Mouse (Mus musculus) kidney, embryonic 15.5 days (tissue): Measurements from ENCODE around the gene Sestd1. TPM values are rescaled to one million over a fixed set of nuclear protein-coding genes. Genes with fewer than 3 reads are reported as not detected.

Source experiments
- ATAC-seq: fragments of 200-750 bp; cut with Nextera tagmentation; replicated peaks from 2 replicates; pipeline ENCODE4 v1.8.0; 2017; ENCODE audit warnings: moderate TSS enrichment; ENCODE audit not compliant: low FRiP score
- H3K27ac ChIP-seq: fragments of 300-500 bp; sonication (generic); 2 replicates; pipeline ENCODE4 v1.5.1; 2015; ENCODE audit warnings: mild to moderate bottlenecking, inconsistent platforms
- H3K27me3 ChIP-seq: fragments of 300-500 bp; sonication (generic); 2 replicates; pipeline ENCODE4 v1.6.1; 2015; ENCODE audit warnings: inconsistent platforms
- H3K36me3 ChIP-seq: fragments of 300-500 bp; sonication (generic); 2 replicates; pipeline ENCODE4 v1.6.1; 2015; ENCODE audit warnings: inconsistent platforms
- H3K4me1 ChIP-seq: fragments of 300-500 bp; sonication (generic); 2 replicates; pipeline ENCODE4 v1.6.1; 2015; ENCODE audit warnings: inconsistent platforms
- H3K4me2 ChIP-seq: fragments of 300-500 bp; sonication (generic); 2 replicates; pipeline ENCODE4 v1.6.1; 2015; ENCODE audit warnings: moderate library complexity, mild to moderate bottlenecking, inconsistent platforms
- H3K4me3 ChIP-seq: fragments of 300-500 bp; sonication (generic); replicated peaks from 2 replicates; pipeline ENCODE4 v1.5.1; 2015; ENCODE audit warnings: mild to moderate bottlenecking, inconsistent platforms
- H3K9ac ChIP-seq: fragments of 300-500 bp; sonication (generic); 2 replicates; pipeline ENCODE4 v1.6.1; 2015; ENCODE audit warnings: mild to moderate bottlenecking, inconsistent platforms
- H3K9me3 ChIP-seq: fragments of 300-500 bp; sonication (generic); replicated peaks from 2 replicates; pipeline ENCODE4 v1.6.1; 2016; ENCODE audit warnings: inconsistent platforms
- WGBS: fragments of 180-500 bp; shearing (Covaris S2); methylation state at CpG from one replicate; pipeline ENCODE4 v1.1.7; 2015; ENCODE audit warnings: mixed read lengths; 5-methylcytosine and 5-hydroxymethylcytosine counted together
- polyA plus RNA-seq: library from polyadenylated mRNA; unstranded; fragments of >200 nt; fragmentation: Nextera tagmentation; extraction: Ambion mirVana; gene quantifications from 2 replicates; pipeline ENCODE4 v1.2.1, GENCODE M21; 2015

Gene Sestd1
- polyA plus RNA-seq, 1 experiment from 2014 or later, result 26.6 TPM

- H3K36me3 ChIP-seq, result peaks cover 36% of the 10 kb centered on the region
- H3K4me2 ChIP-seq, result no peak overlapping the region
- H3K9ac ChIP-seq, result no peak overlapping the region
- H3K27ac ChIP-seq, result no peak overlapping the region
- H3K27me3 ChIP-seq, result no peaks in the 10 kb centered on the region
- ATAC-seq, result no peak
- no peaks in the 10 kb centered on the region for H3K4me1 ChIP-seq
- H3K4me3 ChIP-seq, result no peak overlapping the region
- no peaks in the 10 kb centered on the region for H3K9me3 ChIP-seq
- 82% methylated on average over 5 of the region's 5 CpGs for WGBS
These were observed 79.3 kb downstream of the Sestd1 start for GRCm38 (mm10) chr2:77200958-77201614.

- no peak for ATAC-seq
- 96% methylated on average over 4 of the region's 4 CpGs for WGBS
These were observed 80.0 kb downstream of the Sestd1 start for GRCm38 (mm10) chr2:77200379-77200778.

GRCm38 (mm10) chr2:77198246-77198645 is 82.1 kb downstream of the Sestd1 start:
- H3K27ac ChIP-seq, result no peak overlapping the region
- H3K27me3 ChIP-seq, result no peaks in the 10 kb centered on the region
- peaks cover 49% of the 10 kb centered on the region for H3K36me3 ChIP-seq
- no peaks in the 10 kb centered on the region for H3K9me3 ChIP-seq
- WGBS, result 74% methylated on average over 5 of the region's 5 CpGs
- H3K9ac ChIP-seq, result no peak overlapping the region
- H3K4me1 ChIP-seq, result no peaks in the 10 kb centered on the region
- ATAC-seq, result no peak
- no peak overlapping the region for H3K4me2 ChIP-seq
- H3K4me3 ChIP-seq, result no peak overlapping the region

More at GRCm38 (mm10) chr2:77200379-77200778, 80.0 kb downstream of the Sestd1 start:
- Histone ChIP-seq H3K27me3 (no peaks in the 10 kb centered on the region), H3K4me1 (no peaks in the 10 kb centered on the region), H3K36me3 (peaks cover 36% of the 10 kb centered on the region), H3K9me3 (no peaks in the 10 kb centered on the region), H3K27ac (no peak overlapping the region), H3K9ac (no peak overlapping the region), H3K4me3 (no peak overlapping the region), H3K4me2 (no peak overlapping the region)

GRCm38 (mm10) chr2:77196819-77197218 is 83.6 kb downstream of the Sestd1 start:
- Histone ChIP-seq H3K27ac (no peak overlapping the region), H3K4me1 (no peaks in the 10 kb centered on the region), H3K36me3 (peaks cover 52% of the 10 kb centered on the region), H3K27me3 (no peaks in the 10 kb centered on the region), H3K4me2 (no peak overlapping the region), H3K4me3 (no peak overlapping the region), H3K9me3 (no peaks in the 10 kb centered on the region), H3K9ac (no peak overlapping the region)
- 82% methylated on average over 4 of the region's 4 CpGs for WGBS
- no peak for ATAC-seq

- Histone ChIP-seq H3K4me2 (no peak overlapping the region), H3K9me3 (no peaks in the 10 kb centered on the region), H3K4me3 (no peak overlapping the region), H3K27me3 (no peaks in the 10 kb centered on the region), H3K4me1 (no peaks in the 10 kb centered on the region), H3K27ac (no peak overlapping the region), H3K9ac (no peak overlapping the region), H3K36me3 (peaks cover 68% of the 10 kb centered on the region)
- no peak for ATAC-seq
- 88% methylated on average over 5 of the region's 5 CpGs for WGBS
These were observed 85.3 kb downstream of the Sestd1 start for GRCm38 (mm10) chr2:77195056-77195455.

- Histone ChIP-seq H3K4me1 (no peaks in the 10 kb centered on the region), H3K9me3 (no peaks in the 10 kb centered on the region), H3K4me3 (no peak overlapping the region), H3K9ac (no peak overlapping the region), H3K36me3 (peaks cover 79% of the 10 kb centered on the region), H3K27ac (no peak overlapping the region), H3K4me2 (no peak overlapping the region), H3K27me3 (no peaks in the 10 kb centered on the region)
- ATAC-seq, result no peak
- 91% methylated on average over 3 of the region's 3 CpGs for WGBS
These were observed 88.6 kb downstream of the Sestd1 start for GRCm38 (mm10) chr2:77191811-77192210.

GRCm38 (mm10) chr2:77190891-77191290 is 89.5 kb downstream of the Sestd1 start:
- H3K4me2 ChIP-seq, result no peak overlapping the region
- H3K36me3 ChIP-seq, result peaks cover 77% of the 10 kb centered on the region
- H3K9me3 ChIP-seq, result no peaks in the 10 kb centered on the region
- no peak for ATAC-seq
- no peak overlapping the region for H3K4me3 ChIP-seq
- WGBS, result 93% methylated on average over 7 of the region's 7 CpGs
- no peak overlapping the region for H3K9ac ChIP-seq
- no peaks in the 10 kb centered on the region for H3K4me1 ChIP-seq
- no peaks in the 10 kb centered on the region for H3K27me3 ChIP-seq
- no peak overlapping the region for H3K27ac ChIP-seq

GRCm38 (mm10) chr2:77190301-77190700 is 90.1 kb downstream of the Sestd1 start:
- Histone ChIP-seq H3K9me3 (no peaks in the 10 kb centered on the region), H3K9ac (no peak overlapping the region), H3K27ac (no peak overlapping the region), H3K4me1 (no peaks in the 10 kb centered on the region), H3K36me3 (peaks cover 75% of the 10 kb centered on the region), H3K27me3 (no peaks in the 10 kb centered on the region), H3K4me3 (no peak overlapping the region), H3K4me2 (no peak overlapping the region)
- 91% methylated on average over 3 of the region's 3 CpGs for WGBS
- no peak for ATAC-seq

- H3K36me3 ChIP-seq, result peaks cover 75% of the 10 kb centered on the region
These were observed 90.7 kb downstream of the Sestd1 start for GRCm38 (mm10) chr2:77189671-77190070.

GRCm38 (mm10) chr2:77187501-77187900 is 92.9 kb downstream of the Sestd1 start:
- H3K36me3 ChIP-seq, result peaks cover 71% of the 10 kb centered on the region
- H3K4me1 ChIP-seq, result no peaks in the 10 kb centered on the region
- 92% methylated on average over 3 of the region's 3 CpGs for WGBS
- H3K9ac ChIP-seq, result no peak overlapping the region
- no peaks in the 10 kb centered on the region for H3K9me3 ChIP-seq
- no peak overlapping the region for H3K4me3 ChIP-seq
- no peak overlapping the region for H3K4me2 ChIP-seq
- no peaks in the 10 kb centered on the region for H3K27me3 ChIP-seq
- ATAC-seq, result no peak
- H3K27ac ChIP-seq, result no peak overlapping the region

More at GRCm38 (mm10) chr2:77189671-77190070, 90.7 kb downstream of the Sestd1 start:
- Histone ChIP-seq H3K4me2 (no peak overlapping the region), H3K9me3 (no peaks in the 10 kb centered on the region), H3K9ac (no peak overlapping the region), H3K4me3 (no peak overlapping the region), H3K4me1 (no peaks in the 10 kb centered on the region), H3K27ac (no peak overlapping the region), H3K27me3 (no peaks in the 10 kb centered on the region)
- no peak for ATAC-seq
- 93% methylated on average over 7 of the region's 7 CpGs for WGBS

- WGBS, result 80% methylated on average over 8 of the region's 8 CpGs
- peaks cover 65% of the 10 kb centered on the region for H3K36me3 ChIP-seq
- H3K9ac ChIP-seq, result no peak overlapping the region
- no peak for ATAC-seq
- no peak overlapping the region for H3K4me3 ChIP-seq
- H3K9me3 ChIP-seq, result no peaks in the 10 kb centered on the region
- H3K4me2 ChIP-seq, result no peak overlapping the region
- H3K27me3 ChIP-seq, result no peaks in the 10 kb centered on the region
- no peak overlapping the region for H3K27ac ChIP-seq
- H3K4me1 ChIP-seq, result no peaks in the 10 kb centered on the region
These were observed 93.5 kb downstream of the Sestd1 start for GRCm38 (mm10) chr2:77186912-77187311.

GRCm38 (mm10) chr2:77184049-77184571 is 96.3 kb downstream of the Sestd1 start:
- Histone ChIP-seq H3K9me3 (no peaks in the 10 kb centered on the region), H3K4me3 (no peak overlapping the region), H3K27ac (no peak overlapping the region), H3K9ac (no peak overlapping the region), H3K36me3 (peaks cover 47% of the 10 kb centered on the region), H3K4me1 (no peaks in the 10 kb centered on the region), H3K4me2 (no peak overlapping the region), H3K27me3 (no peaks in the 10 kb centered on the region)
- no peak for ATAC-seq
- 74% methylated on average over 8 of the region's 8 CpGs for WGBS

- Histone ChIP-seq H3K4me2 (no peak overlapping the region), H3K9ac (no peak overlapping the region), H3K4me1 (no peaks in the 10 kb centered on the region), H3K9me3 (no peaks in the 10 kb centered on the region), H3K27ac (no peak overlapping the region), H3K4me3 (no peak overlapping the region), H3K27me3 (no peaks in the 10 kb centered on the region), H3K36me3 (peaks cover 47% of the 10 kb centered on the region)
- WGBS, result 82% methylated on average over 2 of the region's 2 CpGs
- ATAC-seq, result no peak
These were observed 96.7 kb downstream of the Sestd1 start for GRCm38 (mm10) chr2:77183646-77184045.
